In the genomic region with DNA sequence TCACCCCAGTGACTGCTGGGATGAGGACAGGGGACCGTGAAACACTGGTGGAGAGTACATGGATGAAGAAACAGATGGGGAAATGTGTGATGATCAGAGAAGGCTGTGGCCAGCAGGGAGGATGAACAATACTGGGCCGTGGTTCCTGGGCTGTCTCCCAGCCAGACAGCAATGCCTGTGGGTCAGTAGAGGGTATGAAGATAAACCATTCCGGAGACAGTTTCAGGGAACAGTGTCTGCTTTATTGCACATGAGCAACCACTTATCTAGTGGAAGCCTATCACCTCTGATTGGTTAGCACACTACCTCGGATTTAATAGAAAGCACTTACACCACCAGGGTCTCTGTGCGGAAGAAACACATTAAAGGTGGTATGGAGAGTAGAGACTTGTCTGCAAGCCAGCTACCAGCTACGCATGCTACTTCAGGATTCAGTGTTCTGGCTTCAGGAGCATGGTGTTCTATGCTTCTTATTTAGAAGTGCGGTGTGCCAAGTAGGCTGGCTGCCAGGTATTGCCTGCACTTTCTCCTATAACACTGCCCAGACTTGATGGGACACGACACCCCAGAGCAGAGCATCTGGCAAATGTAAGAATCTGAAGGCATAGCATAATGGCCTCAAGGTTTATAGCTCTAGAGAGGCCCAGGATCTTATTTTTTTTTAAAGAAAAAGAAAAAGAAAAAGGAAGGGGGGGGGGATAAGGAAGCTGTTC, we compare ENCODE assay signal across 12 mouse cellular contexts.
DNase-seq lines count a peak whose midpoint lies in the region; ATAC-seq and TF ChIP-seq lines count a peak whose summit lies in the region.
"Had no signal": no experiment of that assay in that cellular context is flagged by ENCODE, and none has a peak within 500 bp of the region (broad histone marks: within the 10 kb centered on the region; RNA-seq: fewer than 3 reads in every experiment).

No protein-coding gene starts in this region.

- no peak for TF ChIP-seq CTCF in hindbrain, postnatal 0 days (IDR thresholded peaks at IDR 0.05; ENCODE audit: low read depth)
- TF ChIP-seq CTCF in heart, postnatal 0 days (IDR thresholded peaks at IDR 0.05; ENCODE audit: low read depth), result no peak

- H3K9ac ChIP-seq in hindbrain, postnatal 0 days (replicated peaks; ENCODE audit: low read length), result no peak overlapping the region
- H3K9ac ChIP-seq in heart, postnatal 0 days (replicated peaks; ENCODE audit: low read depth, low read length), result no peak overlapping the region

- H3K4me1 ChIP-seq in hindbrain, postnatal 0 days (ENCODE audit: insufficient read depth, low read length), result no peaks in the 10 kb centered on the region
- no peaks in the 10 kb centered on the region for H3K4me1 ChIP-seq in hindbrain, embryonic 10.5 days (replicated peaks)
- H3K4me1 ChIP-seq in heart, postnatal 0 days (ENCODE audit: control insufficient read depth, insufficient read depth), result peaks cover 18% of the 10 kb centered on the region

- ATAC-seq in hindbrain, postnatal 0 days, result no peak
- peak; percentile 91 for ATAC-seq in heart, postnatal 0 days (ENCODE audit: insufficient read depth, low read depth)
- ATAC-seq: forebrain, embryonic 16.5 days had no signal

- no peak overlapping the region for H3K27ac ChIP-seq in hindbrain, postnatal 0 days
- no peak overlapping the region for H3K27ac ChIP-seq in hindbrain, embryonic 10.5 days
- H3K27ac ChIP-seq in heart, postnatal 0 days (ENCODE audit: low read depth), result peak overlapping the region; percentile 58

- WGBS in hindbrain, postnatal 0 days, result 68% methylated on average over 8 of the region's 8 CpGs
- WGBS in hindbrain, embryonic 10.5 days, result 91% methylated on average over 8 of the region's 8 CpGs
- WGBS in heart, postnatal 0 days, result 31% methylated on average over 8 of the region's 8 CpGs

- H3K4me3 ChIP-seq in hindbrain, postnatal 0 days (ENCODE audit: low read length), result no peak overlapping the region
- no peak overlapping the region for H3K4me3 ChIP-seq in hindbrain, embryonic 10.5 days
- no peak overlapping the region for H3K4me3 ChIP-seq in heart, postnatal 0 days (ENCODE audit: low read depth, low read length)

- H3K27me3 ChIP-seq in hindbrain, postnatal 0 days (ENCODE audit: insufficient read depth, low read length), result no peaks in the 10 kb centered on the region
- H3K27me3 ChIP-seq in hindbrain, embryonic 10.5 days (ENCODE audit: insufficient read depth, poor library complexity, severe bottlenecking), result no peaks in the 10 kb centered on the region
- no peaks in the 10 kb centered on the region for H3K27me3 ChIP-seq in heart, postnatal 0 days (ENCODE audit: control insufficient read depth, insufficient read depth, low read length)

- no peak overlapping the region for H3K4me2 ChIP-seq in hindbrain, postnatal 0 days (ENCODE audit: low read depth, low read length)
- H3K4me2 ChIP-seq in heart, postnatal 0 days (ENCODE audit: low read depth, low read length), result no peak overlapping the region

- H3K36me3 ChIP-seq in hindbrain, postnatal 0 days (ENCODE audit: insufficient read depth, low read length), result no peaks in the 10 kb centered on the region
- H3K36me3 ChIP-seq in hindbrain, embryonic 10.5 days, result no peaks in the 10 kb centered on the region
- H3K36me3 ChIP-seq in heart, postnatal 0 days (replicated peaks; ENCODE audit: control insufficient read depth, insufficient read depth, low read length), result no peaks in the 10 kb centered on the region

- H3K9me3 ChIP-seq in hindbrain, postnatal 0 days (ENCODE audit: low read length), result no peaks in the 10 kb centered on the region
- H3K9me3 ChIP-seq in hindbrain, embryonic 10.5 days, result 0 out of 2 replicates have a peak, but pooled peaks cover 7% of the 10 kb centered on the region
- H3K9me3 ChIP-seq in heart, postnatal 0 days (replicated peaks; ENCODE audit: control insufficient read depth, low read length), result 0 out of 2 replicates have a peak, but pooled peaks cover 7% of the 10 kb centered on the region

- TF ChIP-seq EP300 in heart, postnatal 0 days (IDR thresholded peaks at IDR 0.05; ENCODE audit: low read depth), result peak; percentile 81

- DNase-seq in adrenal gland, adult 2 months, result peak; percentile 5
- DNase-seq in adrenal gland, postnatal 25 days, result no peak
- DNase-seq in hindbrain, postnatal 0 days (ENCODE audit: low spot score), result peak; percentile 36
- no peak for DNase-seq in hindbrain, embryonic 10.5 days (ENCODE audit: low spot score)
- peak; percentile 84 for DNase-seq in MN1 (ENCODE audit: low spot score)
- peak; percentile 70 for DNase-seq in heart, postnatal 0 days (ENCODE audit: low spot score)
- DNase-seq in frontal cortex, adult 2 months (ENCODE audit: extremely low spot score in 1 of 2, low spot score in 1 of 2), result no peak
- DNase-seq in thymus, adult 18-20 months, result no peak
- DNase-seq: cerebellum, adult 11-12 months; layer of hippocampus, adult 9-11 months; right cerebral cortex, adult 18-20 months had no signal

Comparison
In these comparisons a context has a peak if more than half of its experiments do, and no peak if none do; other contexts are left out.
1. DNase-seq: peak in adrenal gland, adult 2 months (single experiment), hindbrain, postnatal 0 days (single experiment), MN1 (single experiment) and heart, postnatal 0 days (single experiment); none in adrenal gland, postnatal 25 days (single experiment), hindbrain, embryonic 10.5 days (single experiment), frontal cortex, adult 2 months (0 of 2) and thymus, adult 18-20 months (0 of 2).